Mouse (Mus musculus) left cerebral cortex, adult 8-10 months (tissue): ENCODE measurements around the gene Syngap1. TPM values are rescaled to one million over a fixed set of nuclear protein-coding genes. Genes with fewer than 3 reads are reported as not detected.
A peak's percentile ranks its signal among the peaks of the same experiment; 100 is the strongest.

Source experiments
- DNase-seq, 2 experiments: peaks; one replicate each; pipeline ENCODE4 v3.0.0; 2022; ENCODE audit warnings: low spot score in 2 of 2
- total RNA-seq, 4 experiments: library from RNA; stranded (reverse); gene quantifications; 2 replicates each; pipeline ENCODE4 v1.2.4; 2022

Gene Syngap1
- total RNA-seq, 4 experiments from 2014 or later: 329 to 367 (median 348) TPM

DNA sequence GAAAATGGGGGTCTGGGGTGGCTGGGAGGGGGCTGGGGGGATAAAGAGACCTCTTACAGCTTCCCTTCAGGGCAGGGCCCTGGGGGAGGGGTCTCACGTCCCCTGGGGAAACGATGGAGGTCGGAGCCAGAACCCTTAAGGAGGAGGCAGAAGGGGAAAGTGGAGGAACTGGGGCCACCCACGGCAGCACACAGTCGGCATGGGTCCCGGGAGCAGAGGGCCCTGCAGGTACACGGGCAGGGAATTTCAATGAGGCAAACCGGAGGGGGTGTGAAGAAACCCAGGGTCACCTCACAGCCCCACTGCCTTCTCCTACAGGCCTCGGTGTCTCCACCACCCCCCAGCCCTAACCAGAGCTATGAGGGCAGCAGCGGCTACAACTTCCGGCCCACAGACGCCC, 4.6 kb upstream of the Syngap1 start:
- DNase-seq: no peak

DNA sequence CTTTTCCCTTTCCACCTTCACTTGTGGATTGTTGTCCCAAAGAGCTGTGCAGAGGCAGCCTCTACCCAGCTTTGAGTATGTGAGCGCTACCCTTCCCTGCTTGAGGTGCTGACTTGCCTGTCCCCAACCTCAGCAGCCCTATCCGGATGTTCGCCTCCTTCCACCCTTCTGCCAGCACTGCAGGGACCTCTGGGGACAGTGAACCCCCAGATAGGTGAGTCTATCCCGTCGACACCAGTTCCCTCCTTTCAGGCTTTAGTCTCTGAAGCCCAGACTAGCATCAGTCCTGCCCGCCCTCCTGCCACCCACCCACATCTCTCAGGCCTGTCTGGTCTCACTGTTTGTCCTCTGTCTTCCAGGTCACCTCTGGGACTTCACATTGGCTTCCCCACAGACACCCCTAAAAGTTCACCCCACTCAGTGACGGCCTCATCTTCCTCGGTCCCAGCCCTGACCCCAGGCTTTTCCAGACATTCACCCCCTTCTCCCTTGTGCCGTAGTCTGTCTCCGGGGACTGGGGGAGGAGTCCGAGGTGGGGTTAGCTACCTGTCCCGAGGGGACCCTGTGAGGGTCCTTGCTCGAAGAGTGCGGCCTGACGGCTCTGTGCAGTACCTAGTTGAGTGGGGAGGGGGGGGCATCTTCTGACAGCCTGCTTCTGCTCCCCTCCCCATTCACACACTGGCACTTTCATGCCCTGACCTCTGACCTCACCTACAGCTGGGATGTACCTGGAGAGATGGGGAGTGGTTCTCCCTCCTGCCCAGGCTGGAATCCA, 3.9 kb upstream of the Syngap1 start:
- no peak for DNase-seq

DNA sequence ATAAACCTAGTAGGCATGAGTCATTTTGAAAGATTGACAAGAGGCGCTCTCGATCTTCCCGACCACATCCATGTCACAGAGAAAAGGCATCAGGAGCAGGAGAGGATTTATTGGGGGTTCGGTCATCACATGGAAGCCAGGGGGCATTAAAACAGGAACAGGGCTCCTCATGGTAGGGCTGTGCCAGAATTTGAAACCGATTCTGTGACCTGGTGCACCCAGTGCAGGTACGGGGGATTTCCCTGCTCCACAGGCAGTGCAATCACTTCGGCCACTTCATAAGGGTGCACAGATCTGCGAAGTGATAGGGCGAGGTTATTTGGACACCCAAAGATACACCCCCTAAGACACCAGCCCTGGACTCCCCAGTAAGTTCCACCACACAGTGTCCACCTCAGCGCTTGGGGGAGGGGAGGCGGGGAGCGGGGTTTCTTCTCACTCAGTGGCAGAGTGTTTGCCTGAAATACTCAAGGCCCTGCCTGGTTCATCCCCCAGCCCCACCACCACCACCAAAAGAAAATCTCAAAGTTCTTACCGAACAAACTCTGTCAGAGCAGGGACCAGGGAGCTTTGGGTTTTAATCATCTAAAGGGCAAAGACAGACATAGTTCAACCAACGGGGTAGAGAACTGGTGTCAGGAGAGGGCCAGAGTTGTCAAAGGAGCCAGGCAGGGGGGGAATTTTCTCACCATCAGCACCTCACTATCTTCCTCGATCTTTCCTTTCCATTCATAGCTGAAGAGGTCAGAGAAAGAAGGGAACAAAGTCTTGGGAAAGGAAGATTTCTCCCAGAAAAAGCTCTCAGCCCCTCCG, 3.0 kb upstream of the Syngap1 start:
- DNase-seq: no peak

DNA sequence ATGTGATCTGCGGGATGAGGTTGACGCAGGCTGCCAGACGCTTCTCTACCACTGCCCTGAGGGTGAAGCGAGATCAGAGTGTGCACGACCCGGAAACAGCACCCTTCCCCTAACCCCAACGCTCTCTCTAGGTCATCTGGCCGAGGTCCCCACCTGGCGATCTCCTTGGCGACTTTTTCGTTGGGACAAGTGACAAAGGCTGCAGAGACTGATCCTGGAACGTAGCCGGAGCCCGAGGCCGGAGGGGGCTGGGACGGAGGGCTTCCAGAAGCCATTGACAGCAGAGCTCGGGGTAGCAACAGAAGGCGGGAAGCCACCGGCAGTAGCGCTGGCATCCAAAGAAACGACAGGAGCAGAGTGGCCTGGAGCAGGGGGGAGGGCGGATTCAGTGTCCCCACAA, 2.3 kb upstream of the Syngap1 start:
- DNase-seq: no peak

DNA sequence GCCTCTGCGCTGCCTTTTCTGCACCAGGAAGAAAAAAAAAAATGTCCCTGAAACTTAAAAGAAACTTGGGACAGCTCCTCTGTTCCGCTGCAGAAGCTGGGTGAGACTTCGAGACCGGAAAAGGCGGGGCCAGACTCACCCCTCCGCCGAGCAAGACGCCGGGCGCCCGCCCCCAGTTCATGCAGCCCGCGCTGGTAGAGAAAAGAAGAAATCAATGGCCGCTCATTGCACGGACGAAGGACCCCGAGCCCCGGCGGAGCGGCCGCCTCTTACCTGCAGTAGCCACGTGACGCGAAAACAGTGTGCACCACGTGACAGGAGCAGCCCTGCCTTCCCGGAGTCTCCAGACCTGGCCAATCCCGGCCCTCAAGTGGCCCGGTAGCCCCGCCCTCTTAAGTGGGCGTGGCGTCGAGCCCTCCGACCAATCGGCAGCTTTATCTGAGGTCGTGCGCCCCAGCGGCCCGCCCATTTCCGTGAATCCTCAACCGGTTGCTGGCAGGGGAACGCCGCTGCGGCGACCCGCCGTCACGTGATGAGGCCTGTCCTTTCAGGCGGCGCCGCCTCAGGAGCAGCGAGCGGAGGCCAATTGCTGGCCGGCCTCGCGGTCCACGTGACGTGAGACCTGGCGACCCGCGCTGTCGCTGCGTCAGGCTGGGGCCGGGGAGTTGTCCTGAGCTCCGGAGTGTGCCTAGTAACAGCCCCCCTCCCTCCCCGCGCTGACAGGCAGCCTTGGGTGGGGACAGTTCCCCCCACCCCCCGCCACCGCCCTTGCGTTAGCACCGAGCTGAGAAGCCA, 1.7 kb upstream of the Syngap1 start, which contains the start of gene Cuta:
Cuta (minus strand) TSS at position 392 of the 795 bp plus-strand sequence.
- peak; percentile 98 to 100 for DNase-seq

DNA sequence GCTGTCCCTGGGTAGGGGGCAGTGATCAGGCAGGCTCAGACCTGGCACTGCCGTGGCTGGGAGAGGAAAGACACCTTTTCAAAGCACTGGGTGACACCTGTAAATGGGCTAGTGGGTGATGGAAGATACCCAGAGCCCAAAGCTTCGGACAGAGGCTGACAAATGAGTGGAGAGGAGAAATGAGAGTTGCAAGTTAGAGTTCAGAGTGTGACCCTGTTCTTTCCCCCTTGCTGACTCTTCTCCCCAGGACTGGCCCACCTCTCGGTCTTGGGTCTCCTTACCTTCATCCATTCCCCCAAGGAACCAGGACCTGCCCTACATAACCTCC, 1.1 kb upstream of the Syngap1 start:
- no peak for DNase-seq

DNA sequence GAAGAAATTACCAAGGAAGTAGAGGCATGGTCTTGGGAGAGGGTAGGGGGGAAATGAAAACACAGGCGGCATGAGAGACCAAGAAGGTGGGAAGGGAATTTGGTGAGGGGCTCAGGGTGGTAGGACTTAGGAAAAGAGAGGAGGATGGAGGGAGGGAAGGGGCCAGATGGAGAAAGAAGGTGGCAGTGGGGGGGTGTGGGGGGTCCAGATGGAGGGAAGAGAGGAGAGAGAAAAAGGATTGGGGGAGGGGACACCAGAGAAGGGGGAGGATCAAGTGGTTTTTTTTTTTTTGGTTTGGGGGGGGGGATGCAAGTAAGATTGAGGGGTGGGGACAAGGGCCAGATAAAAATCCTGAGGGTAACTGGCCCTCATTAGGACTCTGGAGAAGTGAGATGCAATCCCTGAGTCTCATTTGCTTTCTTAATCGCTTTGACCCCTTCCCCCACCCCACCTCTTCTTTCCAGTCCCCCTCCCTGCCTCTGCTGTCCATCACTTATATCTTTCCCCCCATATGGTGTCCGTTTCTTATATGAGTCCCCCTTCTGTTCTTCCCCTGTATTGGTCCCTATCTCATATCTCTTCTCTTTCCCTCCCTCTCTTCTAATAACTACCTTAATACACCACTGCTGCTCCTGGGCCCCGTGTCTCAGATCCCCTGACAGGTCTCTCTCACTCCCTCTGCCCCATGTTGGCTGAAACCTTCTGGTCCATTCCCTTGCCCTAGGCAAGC, 953 bp downstream of the Syngap1 start:
- no peak for DNase-seq

DNA sequence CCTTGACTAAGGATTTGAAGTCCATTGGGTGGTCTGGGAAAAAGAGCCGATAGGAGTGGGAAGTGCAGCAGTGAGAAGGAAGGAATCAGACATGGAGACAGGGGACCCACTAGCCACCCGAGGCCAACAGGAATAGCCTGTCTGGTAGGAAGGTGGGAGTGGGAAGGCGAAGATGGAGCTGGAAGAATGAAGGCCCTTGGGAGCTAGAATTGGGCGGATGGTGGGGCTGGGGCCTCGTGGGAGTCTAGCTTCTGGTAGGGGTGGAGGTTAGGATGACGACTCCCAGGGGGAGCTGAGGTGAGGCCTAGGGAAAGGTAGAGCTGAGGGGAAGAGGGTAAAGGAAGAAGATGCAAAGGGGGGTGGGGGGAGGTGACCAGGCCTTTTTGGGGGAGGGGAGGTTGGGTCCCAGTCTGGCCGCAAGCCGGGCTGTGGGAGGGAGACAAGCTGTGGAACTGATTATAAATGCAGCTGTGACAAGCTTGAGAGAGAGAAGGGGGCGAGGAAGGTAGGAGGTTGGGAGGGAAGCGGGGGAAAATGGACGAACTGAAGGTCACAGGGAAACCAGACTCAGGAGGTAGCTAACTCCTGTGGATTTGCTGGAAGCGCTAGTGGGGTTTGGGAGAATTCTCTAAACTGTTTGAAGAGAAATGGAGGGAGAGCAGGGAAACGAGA, 4.9 kb downstream of the Syngap1 start:
- peak in 1 of 2 experiments; percentile 44 for DNase-seq

DNA sequence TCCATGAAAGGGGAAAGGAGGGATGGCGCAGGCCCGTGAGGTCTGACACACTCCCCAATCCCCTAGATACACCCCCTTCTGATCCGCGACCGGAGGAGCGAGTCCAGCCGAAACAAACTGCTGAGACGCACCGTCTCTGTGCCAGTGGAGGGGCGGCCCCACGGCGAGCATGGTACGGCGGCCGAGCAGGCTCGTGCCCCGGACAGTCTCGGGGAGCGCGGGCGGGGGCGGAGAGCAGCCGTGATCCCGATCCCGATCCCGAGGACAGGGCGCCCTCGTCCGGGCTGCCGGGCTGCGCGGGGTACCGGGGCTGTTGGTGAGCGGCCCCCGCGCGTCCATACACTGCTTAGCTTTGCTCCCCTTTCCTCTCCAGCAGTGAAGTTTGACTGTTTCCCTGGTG, 5.5 kb downstream of the Syngap1 start:
- DNase-seq: peak; percentile 68 to 69

DNA sequence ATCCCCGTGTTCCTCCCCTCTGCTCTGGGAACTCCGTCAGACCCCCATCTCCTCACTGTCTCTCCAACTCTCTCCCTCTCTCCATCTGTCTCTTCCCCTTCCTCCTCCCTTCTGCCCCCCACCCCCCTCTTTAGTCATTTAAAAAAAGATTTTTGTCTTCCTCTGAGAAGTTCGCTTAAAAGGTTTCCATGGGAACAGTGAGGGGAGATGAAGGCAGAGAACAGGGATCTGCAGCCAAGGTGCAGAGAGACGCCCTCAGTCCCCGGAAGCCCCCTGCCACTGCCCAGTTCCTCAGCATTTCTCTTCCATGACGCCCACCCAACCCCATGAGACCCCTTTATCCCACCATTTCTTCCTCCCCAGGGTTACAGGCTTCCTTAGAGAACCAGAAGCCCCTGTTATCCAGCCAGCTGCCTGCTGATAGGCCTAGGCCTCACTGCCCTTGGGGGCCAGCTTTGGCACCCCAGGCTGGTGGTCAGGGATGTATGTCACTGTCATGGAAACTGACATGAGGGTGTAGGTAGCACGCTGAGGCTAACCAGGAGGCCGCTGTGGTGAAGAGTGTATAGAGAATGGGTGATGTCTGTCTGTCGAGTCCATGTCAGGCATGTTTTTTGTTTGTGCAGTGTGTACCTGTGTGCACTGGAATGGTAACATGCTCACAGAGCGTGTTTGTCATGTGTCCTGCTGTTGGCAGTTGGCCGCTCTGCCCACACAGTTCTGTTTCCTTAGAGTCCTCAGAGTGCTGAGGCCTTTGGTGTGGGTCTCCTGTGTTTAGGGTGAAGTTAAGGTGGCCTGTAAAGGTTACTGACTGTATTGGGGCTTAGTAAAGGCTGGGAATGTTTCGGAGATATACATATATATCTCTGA, 6.4 kb downstream of the Syngap1 start:
- no peak for DNase-seq

DNA sequence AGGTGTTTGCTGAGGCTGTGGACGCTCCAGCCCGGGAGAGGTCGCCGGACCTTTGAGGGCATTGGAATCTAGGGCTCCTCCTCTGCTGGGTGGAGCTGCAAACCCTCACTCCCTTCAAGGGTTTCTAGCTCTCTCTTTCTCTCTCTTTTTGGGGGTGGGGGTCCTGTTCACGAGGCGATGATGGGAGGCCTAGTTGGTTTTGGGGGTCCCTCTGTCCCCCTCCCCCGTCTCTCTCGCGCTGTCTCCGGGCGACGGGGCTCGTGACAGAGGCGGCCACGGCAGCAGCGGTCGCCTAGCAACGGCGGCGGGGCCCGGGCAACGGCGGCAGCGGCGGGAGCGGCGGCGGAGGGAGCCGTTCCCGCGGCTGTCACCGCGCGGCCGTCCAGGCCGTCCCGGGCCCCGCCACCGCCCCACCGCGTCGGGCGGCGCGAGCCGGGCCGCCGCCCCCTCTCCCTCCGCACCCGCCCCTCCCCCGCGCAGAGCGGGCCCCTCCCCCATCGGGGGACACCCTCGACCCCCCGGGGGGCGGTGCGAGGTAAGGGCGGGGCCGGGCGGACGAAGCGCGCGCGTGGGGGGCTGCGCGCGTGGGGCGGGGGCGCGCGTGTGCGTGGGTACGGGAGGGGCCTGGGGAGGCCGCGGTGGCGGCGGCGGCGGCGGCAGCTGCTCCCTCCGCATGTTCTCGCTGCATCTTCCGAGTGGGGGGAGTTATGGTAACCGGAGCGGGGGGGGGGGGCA, 7.4 kb downstream of the Syngap1 start:
- DNase-seq: peak in 1 of 2 experiments; percentile 59

DNA sequence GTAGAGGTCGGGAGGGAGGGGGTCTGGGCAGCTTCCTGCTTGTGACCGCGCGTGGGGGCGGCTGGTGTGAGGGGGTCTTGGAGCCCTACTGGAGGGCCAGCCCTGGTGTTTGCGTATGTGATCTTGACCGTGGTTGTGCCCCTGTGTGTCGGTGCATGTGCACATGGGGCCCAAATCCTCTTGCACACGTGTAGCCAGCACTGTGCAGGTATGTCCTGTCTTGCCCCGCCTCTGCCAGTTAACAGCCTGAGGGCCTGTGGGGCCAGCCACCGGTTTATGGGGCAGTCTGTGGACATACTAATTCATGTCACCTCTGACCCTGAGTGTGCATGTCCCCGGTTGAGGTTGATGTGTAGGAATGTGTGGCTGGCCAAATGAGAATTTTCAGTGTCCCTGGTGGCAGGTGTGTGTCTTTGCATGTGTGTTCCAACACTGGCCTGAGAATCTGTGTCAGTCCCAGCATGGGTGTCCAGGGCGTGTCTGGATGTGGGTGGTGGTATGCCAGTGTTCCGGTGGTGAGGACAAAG, 8.1 kb downstream of the Syngap1 start:
- DNase-seq: no peak

DNA sequence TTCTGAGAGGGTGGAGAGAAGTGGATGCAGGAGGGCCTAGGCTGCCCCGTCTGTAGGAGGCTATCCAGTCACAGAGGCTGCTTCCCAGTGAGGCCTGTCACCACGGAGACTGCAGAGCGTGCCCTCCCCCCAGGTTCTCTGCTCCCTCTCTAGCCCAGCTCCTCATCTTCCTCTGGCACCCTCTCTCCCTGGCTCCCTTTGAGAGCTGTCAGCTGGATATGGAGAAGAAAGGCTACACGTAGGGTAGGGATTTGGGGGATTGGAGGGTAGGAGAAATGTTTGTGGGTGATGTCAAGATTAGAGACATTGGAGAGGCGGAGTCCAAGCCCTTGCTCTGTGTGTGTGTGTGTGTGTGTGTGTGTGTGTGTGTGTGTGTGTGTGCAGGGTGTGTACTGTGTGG, 8.8 kb downstream of the Syngap1 start:
- no peak for DNase-seq

DNA sequence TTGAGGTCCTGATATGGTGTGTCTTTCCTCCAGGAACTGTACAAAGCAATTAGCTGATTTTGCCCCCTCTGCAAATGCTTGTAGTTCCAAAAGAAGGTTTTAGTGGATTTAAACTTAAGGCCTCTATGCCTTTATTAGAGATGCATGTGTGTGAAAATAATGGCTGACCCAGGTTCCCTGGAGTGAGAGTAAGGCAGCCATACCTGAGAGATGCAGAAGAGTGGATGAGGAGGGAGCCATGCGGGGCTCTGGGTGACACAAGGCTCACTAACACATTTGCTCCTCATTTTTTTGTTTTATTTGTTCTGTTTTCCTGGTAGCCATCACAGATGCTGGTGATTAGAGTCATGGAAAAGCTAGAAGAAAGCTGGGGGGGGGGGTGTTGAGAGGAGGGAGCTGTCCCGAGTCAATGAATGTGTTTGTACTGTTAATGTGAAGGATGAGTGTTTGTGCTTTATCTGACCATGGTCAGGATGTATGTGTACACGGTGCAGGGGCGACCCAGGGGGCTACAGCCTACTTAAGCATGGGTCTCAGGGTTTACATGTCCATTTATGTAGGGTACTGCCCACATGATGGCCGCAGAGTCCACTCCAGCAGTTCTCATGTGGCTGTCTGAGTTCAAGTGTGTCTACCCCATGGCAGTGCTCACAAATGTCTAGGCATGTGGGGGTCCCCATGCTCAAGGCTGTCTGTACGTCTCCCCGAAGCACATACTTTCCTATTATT, 9.7 kb downstream of the Syngap1 start:
- peak in 1 of 2 experiments; percentile 26 for DNase-seq

DNA sequence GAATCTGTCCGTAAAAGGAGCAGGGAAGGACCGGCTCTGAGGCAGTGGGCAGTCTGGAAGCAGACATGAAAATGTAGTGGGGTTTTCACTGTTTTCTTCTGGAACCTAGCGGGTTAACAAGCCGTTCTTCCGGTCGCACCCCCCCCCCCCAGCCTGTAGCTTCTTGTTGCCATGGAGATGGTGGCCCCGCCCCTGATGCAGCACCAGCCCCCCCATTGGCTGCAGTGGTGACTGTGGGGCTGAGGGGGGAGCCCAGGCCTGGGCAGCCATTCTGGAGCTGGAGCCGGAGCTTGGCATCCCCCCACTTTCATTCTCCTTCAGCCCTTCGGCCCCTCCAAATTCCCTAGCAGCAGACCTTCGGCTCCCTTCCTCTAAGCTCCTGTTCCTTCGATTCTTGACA, 10.4 kb downstream of the Syngap1 start:
- DNase-seq: peak in 1 of 2 experiments; percentile 88

DNA sequence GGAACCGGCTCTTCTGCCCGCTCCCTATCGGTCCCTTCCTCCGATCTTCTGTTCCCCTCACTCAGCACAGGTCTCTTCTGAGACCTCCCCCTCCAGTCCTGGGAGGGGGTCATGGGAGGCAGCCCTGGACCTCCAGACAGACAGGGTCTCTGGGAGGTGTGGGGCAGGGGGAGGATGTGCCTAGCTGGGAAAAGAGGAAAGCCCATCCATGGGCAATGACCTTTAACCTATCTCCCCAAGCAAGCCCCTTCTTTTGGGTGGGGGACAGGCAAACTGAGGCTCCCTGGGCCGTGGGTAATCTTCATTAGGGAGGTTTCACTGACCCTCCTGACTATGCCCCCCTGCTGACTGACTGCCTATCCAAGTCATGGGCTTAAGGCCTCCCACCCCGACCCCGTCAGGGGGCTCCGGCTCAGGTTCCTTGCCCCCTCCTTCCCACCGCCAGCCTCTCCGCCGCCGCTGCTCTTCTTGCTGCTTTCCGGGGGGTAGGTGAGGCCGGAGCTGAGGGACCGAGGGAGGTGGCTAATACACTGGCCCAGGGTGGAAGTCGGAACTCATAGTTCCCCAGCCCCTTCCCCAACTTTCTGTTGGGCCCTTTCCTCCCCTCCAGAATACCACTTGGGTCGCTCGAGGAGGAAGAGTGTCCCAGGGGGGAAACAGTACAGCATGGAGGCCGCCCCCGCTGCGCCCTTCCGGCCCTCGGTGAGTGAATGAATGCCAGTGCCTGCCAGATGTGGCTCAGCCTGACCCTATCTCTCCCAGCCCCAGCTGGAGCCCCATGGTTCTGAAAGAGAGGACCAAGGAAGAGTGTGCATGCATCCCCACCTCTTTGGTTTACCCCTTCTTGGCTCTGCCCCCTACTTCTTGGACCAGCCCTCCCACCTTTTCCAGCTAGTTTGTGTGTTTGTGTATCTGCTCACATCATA, 11.2 kb downstream of the Syngap1 start:
- DNase-seq: peak in 1 of 2 experiments; percentile 17

DNA sequence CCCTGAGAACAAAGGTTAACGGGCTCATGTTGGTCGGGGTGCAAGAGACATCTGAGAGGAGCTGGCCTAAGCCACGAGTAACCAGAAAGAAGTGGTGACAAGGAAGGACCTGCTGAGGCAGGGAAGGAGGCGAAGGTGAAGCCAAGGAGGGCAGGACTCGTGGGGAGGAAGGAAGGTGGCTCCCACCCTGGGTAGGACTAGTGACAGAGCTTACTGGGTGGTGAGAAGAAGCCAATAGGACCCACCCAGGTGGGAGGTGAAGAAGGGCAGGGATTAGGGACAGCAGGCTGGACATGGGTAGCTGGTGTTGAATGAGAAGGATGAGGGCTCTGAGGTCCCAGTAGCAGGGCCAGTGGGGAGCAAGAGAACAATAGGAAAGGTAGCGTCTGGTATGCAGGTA, 12.1 kb downstream of the Syngap1 start:
- DNase-seq: no peak
